Mouse (Mus musculus) hindbrain, embryonic 13.5 days (tissue): ENCODE results near the gene Hspa12b. TPM values are rescaled to one million over a fixed set of nuclear protein-coding genes. Genes with fewer than 3 reads are reported as not detected.

Experiments
- ATAC-seq: fragments of 200-750 bp; cut with Nextera tagmentation; 2 replicates; pipeline ENCODE4 v1.8.0; 2017; ENCODE audit warnings: moderate TSS enrichment; ENCODE audit not compliant: low FRiP score
- H3K27ac ChIP-seq: fragments of 300-500 bp; sonication (generic); 2 replicates; pipeline ENCODE4 v1.5.1; 2015; ENCODE audit warnings: inconsistent platforms, mild to moderate bottlenecking, moderate library complexity
- H3K27me3 ChIP-seq: fragments of 300-500 bp; sonication (generic); 2 replicates; pipeline ENCODE4 v1.6.1; 2015; ENCODE audit warnings: mild to moderate bottlenecking, inconsistent platforms
- H3K36me3 ChIP-seq: fragments of 300-500 bp; sonication (generic); 2 replicates; pipeline ENCODE4 v1.6.1; 2015; ENCODE audit warnings: mild to moderate bottlenecking, inconsistent platforms
- H3K4me1 ChIP-seq: fragments of 300-500 bp; sonication (generic); replicated peaks from 2 replicates; pipeline ENCODE4 v1.6.1; 2015; ENCODE audit warnings: inconsistent platforms
- H3K4me2 ChIP-seq: fragments of 300-500 bp; sonication (generic); 2 replicates; pipeline ENCODE4 v1.6.1; 2015; ENCODE audit warnings: inconsistent platforms, mild to moderate bottlenecking, moderate library complexity
- H3K4me3 ChIP-seq: fragments of 300-500 bp; sonication (generic); 2 replicates; pipeline ENCODE4 v1.5.1; 2015; ENCODE audit warnings: mild to moderate bottlenecking, inconsistent platforms
- H3K9ac ChIP-seq: fragments of 300-500 bp; sonication (generic); 2 replicates; pipeline ENCODE4 v1.6.1; 2015; ENCODE audit warnings: mild to moderate bottlenecking, inconsistent platforms
- H3K9me3 ChIP-seq: fragments of 300-500 bp; sonication (generic); 2 replicates; pipeline ENCODE4 v1.6.1; 2016; ENCODE audit warnings: inconsistent platforms
- WGBS: fragments of 180-500 bp; shearing (Covaris S2); methylation state at CpG from one replicate; pipeline ENCODE4 v1.1.7; 2015; 5-methylcytosine and 5-hydroxymethylcytosine counted together
- polyA plus RNA-seq: library from polyadenylated mRNA; unstranded; fragments of >200 nt; fragmentation: Nextera tagmentation; extraction: Ambion mirVana; gene quantifications from 2 replicates; pipeline ENCODE4 v1.2.1, GENCODE M21; 2015

Gene Hspa12b
- polyA plus RNA-seq, 1 experiment from 2014 or later, result 4.6 TPM

- Histone ChIP-seq H3K4me3 (peak overlapping the region; percentile 59), H3K4me2 (peak overlapping the region; percentile 94), H3K9ac (peak overlapping the region; percentile 88), H3K27ac (peak overlapping the region; percentile 97), H3K9me3 (0 out of 2 replicates have a peak, but pooled peaks cover under 1% of the 10 kb centered on the region), H3K27me3 (no peaks in the 10 kb centered on the region), H3K4me1 (peaks cover 42% of the 10 kb centered on the region), H3K36me3 (peaks cover 10% of the 10 kb centered on the region)
- peak; percentile 77 for ATAC-seq
- under 1% methylated on average over 18 of the region's 18 CpGs for WGBS
These were observed 32.4 kb downstream of the Hspa12b start for GRCm38 (mm10) chr2:131159491-131159910.

- peaks cover 6% of the 10 kb centered on the region; the same call in 1 of the 2 replicates for H3K36me3 ChIP-seq
- H3K4me1 ChIP-seq, result peaks cover 42% of the 10 kb centered on the region
- peak within 1 kb of the TSS; percentile 94 for H3K4me2 ChIP-seq
- ATAC-seq, result peak; percentile 97
- H3K4me3 ChIP-seq, result peak within 1 kb of the TSS; percentile 59
- peak within 1 kb of the TSS; percentile 88 for H3K9ac ChIP-seq
- H3K9me3 ChIP-seq, result peaks cover 5% of the 10 kb centered on the region; the same call in 1 of the 2 replicates
- WGBS, result under 1% methylated on average over 54 of the region's 54 CpGs
- peak within 1 kb of the TSS; percentile 97 for H3K27ac ChIP-seq
- no peaks in the 10 kb centered on the region for H3K27me3 ChIP-seq
These were observed 33.0 kb downstream of the Hspa12b start, which contains the start of gene 1700037H04Rik for GRCm38 (mm10) chr2:131159938-131160581. 1700037H04Rik (minus strand) TSS chr2:131160081.

DNA sequence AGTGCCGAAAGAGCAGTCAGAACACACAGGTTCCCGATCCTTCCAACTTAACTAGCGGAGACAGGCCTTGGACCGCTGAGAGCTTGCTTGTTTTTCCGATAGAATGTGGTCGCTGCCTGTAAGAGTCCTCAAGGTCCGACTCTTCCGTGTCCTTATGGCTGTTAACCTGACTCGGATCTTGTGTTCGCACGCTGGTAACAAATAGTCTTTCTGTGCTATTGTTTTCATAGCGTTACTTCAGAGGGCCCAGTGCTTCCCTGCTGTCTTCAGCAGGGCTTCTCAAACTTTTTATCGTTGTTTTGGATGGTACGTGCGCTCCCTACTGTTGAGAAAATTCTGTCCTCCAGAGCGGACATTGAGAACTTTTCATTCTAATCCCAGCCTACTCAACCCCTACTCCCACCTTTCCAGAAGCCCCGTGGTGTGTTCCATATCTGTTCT lies 33.6 kb downstream of the Hspa12b start:
- H3K4me2 ChIP-seq, result peak overlapping the region; percentile 94
- H3K9me3 ChIP-seq, result peaks cover 5% of the 10 kb centered on the region; the same call in 1 of the 2 replicates
- H3K4me3 ChIP-seq, result peak overlapping the region; percentile 59
- peak overlapping the region; percentile 97 for H3K27ac ChIP-seq
- 0 out of 2 replicates have a peak, but pooled peaks cover under 1% of the 10 kb centered on the region for H3K36me3 ChIP-seq
- H3K27me3 ChIP-seq, result no peaks in the 10 kb centered on the region
- ATAC-seq, result no peak
- H3K4me1 ChIP-seq, result peaks cover 42% of the 10 kb centered on the region
- H3K9ac ChIP-seq, result peak overlapping the region; percentile 75
- under 1% methylated on average over 17 of the region's 17 CpGs for WGBS

- Histone ChIP-seq H3K4me1 (peaks cover 12% of the 10 kb centered on the region), H3K36me3 (no peaks in the 10 kb centered on the region), H3K27me3 (no peaks in the 10 kb centered on the region), H3K9me3 (peaks cover 5% of the 10 kb centered on the region; the same call in 1 of the 2 replicates), H3K27ac (no peak overlapping the region), H3K4me3 (no peak overlapping the region), H3K9ac (no peak overlapping the region), H3K4me2 (no peak overlapping the region)
- 75% methylated on average over 7 of the region's 7 CpGs for WGBS
- ATAC-seq, result no peak
These were observed 36.8 kb downstream of the Hspa12b start for GRCm38 (mm10) chr2:131163924-131164323.

GRCm38 (mm10) chr2:131166172-131166571 lies 39.1 kb downstream of the Hspa12b start:
- Histone ChIP-seq H3K27ac (no peak overlapping the region), H3K9ac (no peak overlapping the region), H3K4me1 (peaks cover 5% of the 10 kb centered on the region), H3K9me3 (peaks cover 5% of the 10 kb centered on the region; the same call in 1 of the 2 replicates), H3K36me3 (peaks cover 5% of the 10 kb centered on the region; the same call in 1 of the 2 replicates), H3K27me3 (peaks cover 10% of the 10 kb centered on the region), H3K4me3 (no peak overlapping the region), H3K4me2 (no peak overlapping the region)
- 95% methylated on average over 2 of the region's 2 CpGs for WGBS
- no peak for ATAC-seq

DNA sequence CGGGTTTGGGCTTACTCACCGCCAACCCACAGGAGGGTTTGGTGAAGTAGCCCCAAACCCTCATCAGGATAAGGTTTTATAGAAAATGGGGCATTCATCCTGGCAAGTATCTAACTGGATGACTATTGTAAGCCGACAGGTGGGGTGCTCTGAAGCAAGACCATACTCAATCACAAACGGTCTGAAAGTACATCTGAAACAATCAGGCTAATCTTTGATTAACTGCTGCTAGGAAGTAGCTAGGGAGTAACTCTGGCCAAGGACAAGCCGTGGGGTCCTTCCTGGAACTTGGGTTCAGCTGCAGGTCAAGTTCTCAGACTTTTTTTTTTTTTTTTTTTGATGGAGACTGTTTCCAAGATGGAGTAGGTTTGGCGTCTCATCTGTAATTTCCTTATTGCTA lies 40.9 kb downstream of the Hspa12b start:
- H3K36me3 ChIP-seq, result peaks cover 12% of the 10 kb centered on the region; the same call in 1 of the 2 replicates
- 88% methylated on average over 6 of the region's 6 CpGs for WGBS
- no peak for ATAC-seq

GRCm38 (mm10) chr2:131168914-131169313 lies 41.8 kb downstream of the Hspa12b start:
- Histone ChIP-seq H3K27me3 (peaks cover 36% of the 10 kb centered on the region), H3K4me3 (no peak overlapping the region), H3K4me2 (no peak overlapping the region), H3K9ac (no peak overlapping the region), H3K9me3 (peaks cover 5% of the 10 kb centered on the region; the same call in 1 of the 2 replicates), H3K36me3 (peaks cover 12% of the 10 kb centered on the region; the same call in 1 of the 2 replicates), H3K27ac (no peak overlapping the region), H3K4me1 (peaks cover 21% of the 10 kb centered on the region)
- ATAC-seq, result no peak
- WGBS, result 81% methylated on average over 1 of the region's 1 CpGs

More for the DNA sequence above, 40.9 kb downstream of the Hspa12b start:
- H3K4me2 ChIP-seq, result no peak overlapping the region
- H3K27me3 ChIP-seq, result peaks cover 28% of the 10 kb centered on the region
- H3K9ac ChIP-seq, result no peak overlapping the region
- peaks cover 14% of the 10 kb centered on the region for H3K4me1 ChIP-seq
- H3K9me3 ChIP-seq, result peaks cover 5% of the 10 kb centered on the region; the same call in 1 of the 2 replicates
- H3K27ac ChIP-seq, result no peak overlapping the region
- H3K4me3 ChIP-seq, result no peak overlapping the region

- H3K27ac ChIP-seq, result no peak overlapping the region
- ATAC-seq, result no peak
- peaks cover 36% of the 10 kb centered on the region for H3K27me3 ChIP-seq
- no peaks in the 10 kb centered on the region for H3K9me3 ChIP-seq
- H3K4me1 ChIP-seq, result peaks cover 42% of the 10 kb centered on the region
- H3K4me2 ChIP-seq, result peak overlapping the region; percentile 38; the same call in 1 of the 2 replicates
- peaks cover 12% of the 10 kb centered on the region; the same call in 1 of the 2 replicates for H3K36me3 ChIP-seq
- H3K4me3 ChIP-seq, result no peak overlapping the region
- WGBS, result 21% methylated on average over 9 of the region's 9 CpGs
- 0 out of 2 replicates have a peak overlapping the region, but pooled peaks have one; percentile 35 for H3K9ac ChIP-seq
These were observed 43.9 kb downstream of the Hspa12b start for GRCm38 (mm10) chr2:131170936-131171335.

DNA sequence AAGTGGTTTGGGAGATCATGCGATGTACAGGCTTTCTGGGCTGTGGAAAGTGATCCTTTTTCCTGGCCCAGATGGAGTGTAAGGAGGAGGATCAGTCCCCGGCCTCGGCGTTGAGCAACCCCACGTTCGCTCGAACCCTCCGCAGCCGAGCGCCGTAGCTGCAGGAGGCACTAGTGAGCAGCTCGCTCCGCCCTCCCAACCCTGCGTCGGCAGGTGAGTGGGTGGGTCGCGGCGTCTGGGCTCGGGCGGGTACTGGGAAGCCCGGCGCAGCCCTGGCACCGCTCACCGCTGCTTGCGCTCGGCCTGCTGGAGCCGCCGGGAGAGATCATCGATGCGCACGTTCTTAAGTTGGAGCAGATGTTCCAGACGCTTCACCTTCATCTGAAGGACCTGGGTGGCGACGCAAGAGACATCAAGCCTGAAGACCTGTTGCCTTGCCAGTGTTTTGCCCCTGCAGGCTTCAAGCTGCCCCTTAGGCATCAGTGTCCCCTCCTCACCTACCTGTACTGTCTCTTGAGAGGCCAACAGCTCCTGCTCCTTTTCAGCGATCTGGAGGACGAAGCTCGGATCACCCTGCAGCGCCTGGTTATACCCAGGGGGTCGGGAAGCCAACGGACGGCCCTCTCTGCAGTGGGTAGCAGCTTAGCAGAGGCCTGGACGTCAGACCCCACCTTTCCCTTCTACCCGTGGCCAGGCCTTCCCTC lies 44.5 kb downstream of the Hspa12b start:
- H3K4me3 ChIP-seq, result peak overlapping the region; percentile 15; the same call in 1 of the 2 replicates
- peak overlapping the region; percentile 38 for H3K4me2 ChIP-seq
- peak overlapping the region; percentile 35; the same call in 1 of the 2 replicates for H3K9ac ChIP-seq
- WGBS, result 7% methylated on average over 43 of the region's 43 CpGs
- peaks cover 36% of the 10 kb centered on the region for H3K27me3 ChIP-seq
- no peaks in the 10 kb centered on the region for H3K9me3 ChIP-seq
- H3K27ac ChIP-seq, result no peak overlapping the region
- peaks cover 12% of the 10 kb centered on the region; the same call in 1 of the 2 replicates for H3K36me3 ChIP-seq
- ATAC-seq, result no peak
- peaks cover 48% of the 10 kb centered on the region for H3K4me1 ChIP-seq

GRCm38 (mm10) chr2:131172322-131172721 lies 45.2 kb downstream of the Hspa12b start:
- H3K27ac ChIP-seq, result no peak overlapping the region
- H3K9me3 ChIP-seq, result no peaks in the 10 kb centered on the region
- no peak overlapping the region for H3K4me3 ChIP-seq
- peaks cover 36% of the 10 kb centered on the region for H3K27me3 ChIP-seq
- peaks cover 15% of the 10 kb centered on the region; the same call in 1 of the 2 replicates for H3K36me3 ChIP-seq
- ATAC-seq, result no peak
- no peak overlapping the region for H3K4me2 ChIP-seq
- H3K9ac ChIP-seq, result no peak overlapping the region
- peaks cover 55% of the 10 kb centered on the region for H3K4me1 ChIP-seq
- 46% methylated on average over 9 of the region's 9 CpGs for WGBS

DNA sequence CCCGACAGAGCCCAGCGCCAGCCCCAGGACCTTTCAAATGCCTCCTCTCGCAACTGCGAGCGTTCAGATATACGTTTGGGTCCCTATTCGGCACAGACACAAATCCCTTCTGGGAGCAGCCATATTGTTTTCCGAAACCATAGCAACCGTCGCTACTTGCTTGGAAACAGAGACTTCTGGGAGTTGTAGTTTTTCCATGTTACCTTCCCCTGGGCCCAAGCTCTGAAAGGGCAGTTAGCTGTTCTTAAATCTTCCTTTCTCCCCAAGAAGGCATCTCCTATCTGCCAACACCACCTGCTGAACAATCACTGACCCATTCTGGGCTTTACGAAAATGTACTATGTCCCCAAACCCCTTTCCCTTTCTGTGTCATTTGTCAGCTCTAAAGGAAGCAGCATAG lies 47.6 kb downstream of the Hspa12b start:
- Histone ChIP-seq H3K9me3 (no peaks in the 10 kb centered on the region), H3K4me2 (peak overlapping the region; percentile 79), H3K4me3 (peak overlapping the region; percentile 42), H3K27me3 (peaks cover 36% of the 10 kb centered on the region), H3K36me3 (peaks cover 15% of the 10 kb centered on the region; the same call in 1 of the 2 replicates), H3K27ac (0 out of 2 replicates have a peak overlapping the region, but pooled peaks have one; percentile 23), H3K4me1 (peaks cover 73% of the 10 kb centered on the region), H3K9ac (peak overlapping the region; percentile 58)
- 5% methylated on average over 11 of the region's 11 CpGs for WGBS
- peak; percentile 52 for ATAC-seq
